Mouse (Mus musculus) c-Kit-negative CD71-positive TER-119-positive erythroid progenitor cells, embryonic 14.5 days (primary cell): ENCODE measurements around the gene Tppp.
"Not testable (repeated sequence)": the region's sequence is repeated elsewhere in the genome, so short reads cannot be mapped to it uniquely, and the experiment has no call there.

Experiments used
- DNase-seq: peaks from one replicate; pipeline ENCODE4 v3.0.0-alpha.2; 2013; ENCODE audit warnings: low read depth, low spot score

The Tppp gene

DNA sequence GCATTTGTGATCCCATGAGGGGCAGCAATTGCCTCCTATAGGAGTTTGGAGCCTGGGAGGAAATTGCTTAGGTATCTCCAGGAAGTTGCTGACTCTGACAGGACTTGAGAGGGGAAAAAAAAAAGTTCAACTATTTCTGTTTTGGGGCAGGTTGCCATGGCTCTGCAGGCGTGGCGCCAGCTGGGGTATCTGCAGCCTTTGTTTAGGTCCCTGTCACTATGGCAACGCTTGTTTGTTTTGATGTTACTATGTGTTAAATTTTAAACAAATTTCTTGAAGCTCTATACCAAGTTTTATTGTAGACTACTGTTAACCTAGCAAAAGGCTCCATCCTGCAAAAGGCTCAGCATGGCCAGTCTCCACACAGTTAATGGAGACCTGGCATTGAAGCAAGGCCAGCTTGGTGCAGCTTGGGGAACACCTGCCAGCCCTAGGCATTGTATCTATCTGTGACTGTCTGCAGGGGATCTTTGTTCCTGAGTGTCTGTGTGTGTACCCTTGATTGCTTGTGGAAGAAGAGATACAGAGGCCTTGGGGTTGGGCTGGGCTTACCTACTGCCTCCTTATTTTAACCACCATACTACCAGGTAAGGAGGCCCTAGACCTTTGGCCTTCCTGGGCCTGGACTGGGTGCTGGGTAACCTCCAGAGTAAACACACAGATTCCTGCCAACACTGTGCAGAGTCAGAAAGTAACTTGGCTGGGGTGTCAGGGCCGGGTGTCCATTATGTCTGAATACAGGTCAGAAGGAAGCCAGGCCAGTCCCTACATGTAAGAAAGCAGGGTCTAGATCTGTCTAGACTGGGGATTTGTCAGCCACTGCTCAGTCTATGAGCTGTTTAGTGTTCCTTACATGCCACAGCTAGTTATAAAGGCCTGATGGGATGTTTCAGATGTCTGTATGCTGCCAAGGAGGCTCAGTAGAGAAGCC is 16.2 kb downstream of the Tppp start:
- DNase-seq, result no peak

DNA sequence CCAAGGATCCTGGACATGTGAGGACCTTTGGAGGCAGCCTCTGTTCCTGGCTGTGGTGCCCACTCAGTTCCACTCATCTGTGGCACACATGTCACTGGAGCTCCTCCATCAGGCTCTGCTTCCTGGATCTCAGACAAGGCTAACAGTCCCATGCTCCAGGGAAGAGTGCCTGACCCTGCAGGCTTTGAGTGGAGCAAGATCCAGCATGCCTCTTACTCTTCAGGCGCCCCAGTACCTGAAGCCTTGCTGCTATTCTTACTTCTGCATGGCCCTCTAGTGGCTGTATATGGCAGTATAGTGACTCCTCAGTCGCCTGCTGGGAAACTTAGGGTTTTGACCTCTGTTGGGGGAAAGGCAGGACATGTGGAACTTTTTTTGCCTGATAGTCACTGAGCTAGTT is 17.0 kb downstream of the Tppp start:
- no peak for DNase-seq

DNA sequence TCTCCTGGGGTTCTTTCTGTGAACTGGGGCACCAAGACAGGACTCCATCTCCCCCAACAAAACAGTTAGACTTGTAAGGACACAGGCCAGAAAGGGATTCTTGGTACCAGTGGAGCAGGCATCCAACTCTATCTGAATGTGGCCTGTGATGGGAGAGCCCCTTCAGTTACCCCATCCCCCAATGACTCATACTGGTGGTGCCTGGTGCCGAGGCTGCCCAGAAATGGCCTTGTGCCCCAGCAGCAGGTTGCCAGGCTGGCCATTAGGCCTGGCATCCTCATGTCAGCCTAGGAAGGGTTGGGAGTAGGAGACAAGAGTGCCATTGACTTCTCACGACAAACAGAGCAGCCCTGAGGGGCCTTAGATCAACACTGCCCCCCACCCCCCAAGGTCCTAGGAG is 18.9 kb downstream of the Tppp start:
- DNase-seq, result no peak

DNA sequence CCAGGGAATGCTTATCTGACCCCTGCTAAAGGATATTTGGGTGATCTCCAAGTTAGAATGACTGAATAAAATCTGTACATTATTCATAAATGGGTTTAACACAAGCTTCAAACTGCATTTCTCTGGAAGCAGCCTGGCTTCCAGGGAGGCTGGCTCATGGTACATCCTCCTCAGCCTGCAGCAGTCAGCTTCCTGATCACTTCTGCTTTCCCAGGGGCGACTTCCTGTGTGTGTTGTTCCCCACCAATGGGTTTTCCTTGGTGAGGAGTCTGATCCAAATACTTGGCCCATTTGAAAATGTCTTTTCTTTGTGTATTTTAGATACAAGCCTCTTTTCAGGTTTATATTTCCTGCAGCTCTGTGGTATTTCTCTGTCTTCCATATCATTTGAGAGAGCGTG is 19.8 kb downstream of the Tppp start:
- DNase-seq, result no peak

DNA sequence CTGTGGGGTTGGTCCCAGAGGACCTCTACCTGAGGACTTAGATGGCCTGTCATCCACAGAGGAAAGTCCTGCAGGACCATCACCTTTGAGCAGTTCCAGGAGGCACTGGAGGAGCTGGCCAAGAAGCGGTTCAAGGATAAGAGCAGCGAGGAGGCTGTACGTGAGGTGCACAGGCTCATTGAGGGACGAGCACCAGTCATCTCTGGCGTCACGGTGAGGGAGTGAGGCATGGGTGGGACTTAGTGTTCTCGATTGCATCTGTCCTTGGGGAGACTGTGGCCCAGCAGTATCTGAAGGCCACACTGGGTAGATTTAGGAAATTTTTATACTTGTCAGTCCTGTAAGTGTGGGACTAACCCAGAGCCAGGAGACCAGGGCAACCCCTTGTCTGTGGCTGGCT is 21.5 kb downstream of the Tppp start:
- DNase-seq, result no peak

DNA sequence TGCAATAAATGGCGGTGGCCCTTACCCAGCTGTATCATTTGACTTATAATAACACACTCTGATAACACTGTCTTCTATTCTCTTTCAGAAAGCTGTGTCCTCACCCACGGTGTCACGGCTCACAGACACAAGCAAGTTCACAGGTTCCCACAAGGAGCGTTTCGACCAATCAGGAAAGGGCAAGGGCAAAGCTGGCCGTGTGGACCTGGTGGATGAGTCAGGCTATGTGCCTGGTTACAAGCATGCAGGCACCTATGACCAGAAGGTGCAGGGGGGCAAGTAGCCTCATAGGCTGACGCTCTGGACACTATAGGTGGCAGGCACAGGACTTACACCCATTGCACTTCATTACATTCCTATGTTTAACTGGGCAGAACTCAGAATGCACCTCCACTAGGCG is 21.9 kb downstream of the Tppp start:
- no peak for DNase-seq

DNA sequence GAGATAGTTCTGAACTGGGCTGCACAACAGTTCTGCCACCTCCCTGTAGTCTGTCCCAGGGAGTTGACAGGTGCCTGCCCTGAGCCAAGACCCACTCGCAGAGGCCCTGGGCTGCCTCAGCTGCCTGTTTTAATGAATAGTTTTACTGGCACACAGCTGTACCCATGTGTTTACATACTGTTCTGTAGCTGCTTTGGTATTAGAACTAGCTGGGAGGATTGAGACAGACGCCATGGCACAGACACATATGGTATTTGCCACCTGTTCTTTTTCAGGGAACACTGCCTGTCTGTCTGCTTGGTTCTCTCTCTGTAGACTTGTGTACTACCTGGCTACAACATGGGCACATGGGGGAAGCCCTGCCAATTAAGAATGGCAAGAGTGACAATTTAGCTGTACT is 25.5 kb downstream of the Tppp start:
- no peak for DNase-seq

DNA sequence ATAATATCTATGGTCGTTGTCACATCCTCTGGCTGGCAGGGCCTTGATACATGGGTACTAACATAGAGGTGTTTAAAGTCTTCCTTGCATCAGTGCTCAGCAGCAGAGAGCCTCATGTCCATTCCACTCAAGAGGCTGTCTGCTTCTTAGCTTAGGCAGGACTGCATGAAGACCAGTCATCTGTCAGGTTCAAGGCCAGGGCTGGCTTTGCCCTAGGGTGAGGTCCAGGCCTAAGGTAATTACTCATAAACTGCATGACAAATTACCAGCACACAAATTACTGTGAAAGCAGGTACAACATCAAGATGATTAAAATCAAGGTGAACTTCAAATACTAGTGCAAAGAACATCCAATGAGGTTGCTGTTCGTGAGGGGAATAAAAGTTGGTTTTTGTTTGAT is 26.6 kb downstream of the Tppp start:
- no peak for DNase-seq

DNA sequence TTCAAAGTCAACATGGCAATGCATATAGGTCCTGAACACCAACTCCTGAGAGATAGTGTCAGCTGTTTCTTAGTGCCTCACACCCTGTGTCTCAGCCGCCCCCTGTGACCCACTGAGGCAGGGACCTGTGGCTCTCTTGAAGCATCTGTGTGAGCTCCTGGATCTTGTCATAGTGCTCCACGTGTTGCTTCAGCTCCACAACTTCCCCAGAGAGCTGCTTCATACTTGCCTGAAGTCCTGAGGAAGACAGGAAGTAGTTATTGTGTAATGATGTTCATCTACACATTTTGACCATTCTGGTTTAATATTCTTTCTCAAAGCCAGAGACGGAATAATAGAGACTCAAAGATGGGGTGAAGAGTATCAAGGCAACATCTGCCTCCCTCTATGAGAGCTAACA is 30.7 kb downstream of the Tppp start:
- DNase-seq, result no peak

DNA sequence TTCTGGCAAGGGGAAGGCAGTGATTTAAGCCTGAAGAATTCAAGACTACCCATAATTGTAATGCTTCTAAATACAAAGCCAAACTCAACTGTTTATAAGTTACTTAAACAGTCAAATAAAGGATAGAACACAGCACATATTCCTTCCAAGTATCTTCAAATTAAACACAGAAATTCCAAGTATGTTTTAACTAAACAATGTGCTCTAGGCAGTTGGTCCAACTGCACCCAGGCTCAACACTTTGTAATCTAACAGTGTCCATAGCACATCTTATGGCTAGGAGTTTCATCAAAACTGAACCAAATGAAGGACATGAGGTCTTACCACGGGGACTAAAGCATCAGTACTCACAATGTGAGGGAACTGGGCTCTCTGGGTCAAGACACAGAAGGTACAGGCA is 47.0 kb downstream of the Tppp start:
- no peak for DNase-seq

DNA sequence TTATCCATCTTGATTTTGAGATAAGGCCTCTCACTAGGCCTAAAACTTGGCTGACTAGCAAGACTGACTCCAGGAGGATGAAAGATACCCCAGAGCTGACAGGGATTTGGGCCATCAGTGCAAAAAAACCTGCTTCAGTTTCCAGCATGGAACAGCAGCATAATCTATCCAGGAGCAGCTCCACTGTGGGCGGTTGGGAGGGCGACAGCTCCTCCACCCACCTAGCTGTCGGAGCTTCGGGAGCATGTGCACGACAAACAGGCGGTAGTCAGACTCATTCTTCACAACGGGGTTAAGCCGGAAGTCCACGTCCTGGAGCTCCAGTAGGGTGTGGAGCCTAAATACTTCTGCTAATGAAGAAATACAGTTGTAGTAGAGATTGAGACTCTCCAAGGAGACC is 48.9 kb downstream of the Tppp start:
- no peak for DNase-seq

DNA sequence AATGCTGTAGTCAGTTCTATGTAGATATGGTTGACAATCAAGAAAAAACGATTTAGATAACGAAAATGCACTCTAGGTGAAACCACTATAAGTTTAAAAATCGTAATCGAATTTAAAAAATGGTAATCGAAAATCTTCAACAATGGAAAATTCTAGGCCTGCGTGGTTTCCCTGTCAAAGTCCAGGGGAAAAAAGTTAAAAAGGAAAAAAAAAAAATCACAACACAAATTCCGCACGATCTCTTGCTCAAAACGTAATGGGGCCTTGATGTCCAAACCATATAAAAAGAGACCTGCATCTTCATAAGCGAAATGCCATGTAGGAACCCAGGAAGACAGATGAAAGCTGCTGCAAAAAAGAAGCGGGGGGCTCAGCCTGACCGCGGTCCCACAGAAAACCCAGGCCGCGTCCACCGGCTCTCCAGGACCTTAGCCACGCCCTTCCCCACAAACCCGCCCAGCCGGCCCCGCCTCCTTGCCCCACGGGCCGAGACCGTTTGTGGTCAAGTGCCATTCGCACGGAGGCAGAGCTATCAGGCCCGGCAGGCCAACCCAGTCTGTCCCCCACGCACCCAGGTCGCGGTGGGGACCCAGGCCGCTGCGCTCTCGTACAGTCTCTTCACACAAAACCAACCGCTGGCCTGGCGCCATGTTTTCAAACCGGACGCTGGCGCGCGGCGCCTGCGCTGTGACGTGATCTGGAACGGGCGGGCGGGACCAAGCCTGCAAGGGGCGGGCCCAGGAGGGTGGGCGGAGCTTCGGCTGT is 52.6 kb downstream of the Tppp start, which contains the start of gene Cep72:
TSS of gene Cep72 (minus strand) at position 687 of the 765 bp plus-strand sequence.
- DNase-seq, result peak; percentile 91

DNA sequence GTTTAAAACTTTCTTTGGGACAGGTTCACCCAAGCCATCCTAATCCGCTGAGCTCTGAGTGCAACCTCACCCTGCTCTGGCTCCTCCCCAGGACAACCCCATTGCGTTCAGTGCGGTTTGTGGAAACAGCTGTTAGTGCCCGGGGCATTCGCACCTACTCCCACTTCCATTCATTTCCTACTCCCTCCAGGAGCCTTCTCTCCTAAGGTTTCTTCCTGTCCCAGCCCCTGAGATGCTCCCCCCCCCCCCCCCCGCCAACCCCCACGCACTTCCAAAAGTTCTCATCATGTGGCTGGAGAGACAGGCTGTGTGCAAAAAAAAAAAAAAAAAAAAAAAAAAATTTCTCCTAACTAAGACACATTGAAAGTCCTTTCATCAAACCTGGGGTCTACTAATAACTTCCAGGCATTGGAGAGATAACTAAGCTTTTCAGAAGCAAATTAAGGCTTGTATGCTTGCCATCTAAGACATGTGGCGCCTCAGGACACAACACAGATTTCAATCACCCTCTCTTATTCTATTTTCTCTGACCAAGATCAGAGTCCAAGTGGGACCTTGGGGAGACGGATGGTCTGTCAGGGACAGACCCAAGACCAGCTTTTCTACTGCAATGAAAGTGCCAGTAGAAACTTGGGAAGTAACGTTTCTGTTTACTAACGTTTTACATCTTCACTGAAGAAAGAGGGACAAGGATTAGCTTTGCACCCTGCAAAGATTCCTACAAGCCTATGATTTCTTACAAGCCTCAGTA is 53.3 kb downstream of the Tppp start:
- no peak for DNase-seq

DNA sequence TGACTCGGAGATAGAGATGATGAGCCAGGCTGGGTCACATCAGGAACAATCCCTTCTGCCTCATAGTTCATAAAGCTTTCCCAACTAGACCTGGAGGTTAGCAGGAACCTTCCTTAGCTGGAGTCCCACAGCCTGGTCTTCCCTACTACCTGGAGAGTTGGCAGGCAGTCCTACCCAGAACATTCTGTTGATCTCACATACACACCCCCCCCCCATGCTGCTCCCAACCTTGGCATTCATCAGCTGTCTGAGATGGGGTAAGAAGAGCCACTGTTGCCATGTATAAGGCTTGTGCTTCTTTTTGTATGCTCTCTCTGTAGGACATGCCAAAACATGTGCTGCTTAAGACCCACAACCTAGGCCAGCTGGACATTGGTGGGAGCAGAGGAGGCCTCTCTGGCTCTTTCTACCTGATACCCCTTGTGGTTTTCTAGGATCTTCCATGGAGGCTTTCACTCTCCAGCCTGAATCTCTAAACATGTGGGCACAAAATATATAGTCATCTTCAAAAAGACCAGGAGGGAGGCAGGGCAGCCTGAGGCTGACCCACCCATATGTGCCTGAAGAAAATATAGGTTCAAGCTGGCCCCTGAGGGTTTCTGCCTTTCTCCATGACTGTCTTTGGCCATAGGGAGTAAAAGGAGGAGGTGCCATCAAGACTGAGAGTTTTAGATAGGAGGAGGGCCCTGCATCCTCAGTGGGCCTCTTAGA is 54.3 kb downstream of the Tppp start:
- no peak for DNase-seq

DNA sequence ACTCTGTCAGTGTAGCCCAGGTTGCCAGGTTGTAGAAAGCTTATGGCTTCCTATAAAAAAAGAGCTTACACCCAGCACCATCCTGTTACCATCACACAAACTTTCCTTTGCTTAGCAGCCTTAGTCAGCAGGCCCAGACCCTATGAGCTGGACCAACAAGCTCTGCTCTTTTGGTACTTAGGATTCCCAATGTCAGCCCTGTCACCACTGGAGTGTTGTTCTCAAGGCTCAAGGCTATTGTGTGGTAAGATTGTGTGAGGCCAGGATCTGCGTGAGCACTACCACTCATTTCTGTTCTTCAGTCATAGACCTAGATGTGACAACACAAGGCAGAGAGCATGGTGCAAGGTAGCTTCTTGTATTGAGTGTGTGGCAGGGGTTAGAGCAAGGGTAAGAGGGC is 57.4 kb downstream of the Tppp start:
- DNase-seq, result no peak

DNA sequence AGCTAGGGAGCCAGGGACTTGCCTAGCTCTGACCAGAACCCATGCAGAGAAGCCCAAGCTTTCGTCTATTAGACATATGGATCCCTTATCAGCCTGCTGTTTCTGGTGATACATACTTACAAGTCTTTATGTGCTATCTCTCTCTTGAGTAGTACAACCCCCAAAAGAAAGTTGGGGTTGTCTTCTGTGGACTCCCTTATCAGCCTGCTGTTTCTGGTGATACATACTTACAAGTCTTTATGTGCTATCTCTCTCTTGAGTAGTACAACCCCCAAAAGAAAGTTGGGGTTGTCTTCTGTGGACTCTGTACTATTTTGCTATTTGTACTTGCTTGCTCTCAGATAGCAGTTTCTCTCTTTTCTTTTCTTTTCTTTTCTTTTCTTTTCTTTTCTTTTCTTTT is 62.0 kb downstream of the Tppp start:
- not testable (repeated sequence) for DNase-seq

DNA sequence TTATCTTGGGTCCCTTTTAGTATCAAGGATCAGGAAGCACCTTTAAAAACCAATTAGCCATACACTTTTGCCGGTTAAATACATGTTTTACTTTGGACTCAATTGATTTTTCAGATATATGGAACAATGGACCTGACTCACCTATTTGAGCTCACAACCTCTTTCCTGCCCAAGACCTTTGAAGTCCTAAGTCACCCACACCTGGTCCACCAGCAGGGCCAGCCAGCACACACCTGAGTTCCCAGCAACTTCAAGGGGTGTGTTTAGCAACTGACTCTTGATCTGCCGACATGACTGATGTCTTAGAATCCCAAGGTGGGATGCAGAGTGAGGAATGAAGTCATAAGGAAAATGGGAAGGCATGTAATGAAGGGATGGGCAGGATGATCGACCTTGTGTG is 62.5 kb downstream of the Tppp start:
- no peak for DNase-seq

DNA sequence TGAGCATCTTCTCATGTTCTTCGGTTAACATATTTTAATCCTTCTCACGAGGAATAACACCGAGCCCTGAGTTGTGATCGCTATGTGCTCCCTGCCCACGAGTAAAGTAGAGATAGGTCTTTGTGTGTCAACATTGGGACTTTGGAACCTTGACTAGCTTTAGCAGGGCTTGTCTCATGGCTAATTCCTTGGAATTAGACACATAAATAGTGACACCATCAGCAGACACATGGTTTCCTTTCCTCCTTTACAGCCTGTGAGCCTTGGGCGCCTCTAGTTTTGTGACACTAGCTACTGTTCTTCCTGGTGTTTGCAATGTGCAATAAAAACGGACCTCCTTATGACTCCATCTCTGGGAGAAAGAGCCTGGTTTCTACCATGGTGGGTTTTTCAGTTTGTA is 64.2 kb downstream of the Tppp start:
- no peak for DNase-seq
